Mouse (Mus musculus) spleen, adult 18-20 months (tissue): ENCODE data around the gene Gm12569.

ENCODE experiments used
- DNase-seq, 2 experiments: peaks; one replicate each; pipeline ENCODE4 v3.0.0; 2022; ENCODE audit warnings: mixed read lengths in 2 of 2

Gm12569 gene

GRCm38 (mm10) chr11:51220308-51220707 lies at the start of gene Gm12569:
TSS of gene Gm12569 (plus strand) at chr11:51220473.
- DNase-seq, result no peak

GRCm38 (mm10) chr11:51202726-51203125 lies 17.5 kb upstream of the Gm12569 start:
- DNase-seq, result no peak

GRCm38 (mm10) chr11:51207758-51208157 lies 12.5 kb upstream of the Gm12569 start:
- DNase-seq, result no peak

DNA sequence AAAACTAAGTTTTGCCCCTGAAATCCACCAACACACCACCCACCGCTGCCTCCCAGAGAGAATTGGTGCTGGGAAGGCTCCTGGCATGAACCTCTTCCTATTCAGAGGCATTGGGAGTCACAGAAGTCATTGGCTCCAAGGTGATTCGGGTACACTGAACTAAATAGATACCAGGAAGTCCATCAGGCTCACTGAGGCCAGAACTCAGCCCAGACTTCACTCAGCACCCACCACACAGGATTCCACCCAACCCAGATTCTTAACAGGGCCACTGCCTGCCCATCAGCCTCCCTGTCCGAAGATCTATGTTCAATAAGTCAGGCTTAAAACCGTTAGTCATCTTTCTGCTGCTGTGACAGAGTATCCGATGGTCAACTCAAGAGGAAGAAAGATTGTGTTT lies 8.8 kb upstream of the Gm12569 start:
- no peak for DNase-seq

GRCm38 (mm10) chr11:51214021-51214420 lies 6.3 kb upstream of the Gm12569 start:
- DNase-seq, result no peak

DNA sequence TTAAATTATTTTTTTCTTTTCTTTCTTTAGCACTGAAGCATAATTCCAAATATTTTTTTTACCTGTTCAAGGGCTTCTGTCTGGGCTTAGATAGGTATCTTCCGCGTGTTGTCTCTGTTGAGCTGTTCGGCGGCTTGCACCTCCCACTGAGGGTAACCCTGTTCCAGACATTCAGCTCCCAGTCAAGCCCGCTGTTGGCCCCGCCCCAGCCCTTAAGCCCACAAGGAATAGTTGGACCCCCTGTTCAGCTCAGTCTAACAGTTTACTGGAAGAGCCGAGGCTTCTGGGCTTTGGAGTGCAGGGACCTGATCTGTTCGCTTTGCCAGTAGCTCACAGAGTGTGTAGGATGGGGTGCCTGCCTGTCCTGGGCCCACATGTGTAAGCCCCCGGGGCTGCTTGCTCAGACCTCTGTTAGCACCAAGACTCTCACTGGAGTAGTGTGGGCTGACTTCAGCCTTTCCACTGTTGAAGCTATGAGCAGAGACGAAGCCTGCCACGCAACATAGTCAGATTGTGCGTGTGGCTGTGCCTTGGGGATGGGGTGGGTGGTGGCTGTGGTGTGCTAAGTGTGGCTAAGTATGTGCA lies 785 bp upstream of the Gm12569 start:
- DNase-seq, result no peak

- no peak for DNase-seq
Measured at GRCm38 (mm10) chr11:51227104-51227503, 6.8 kb downstream of the Gm12569 start.

- DNase-seq, result no peak
Measured at GRCm38 (mm10) chr11:51234626-51235025, 14.4 kb downstream of the Gm12569 start.

GRCm38 (mm10) chr11:51242897-51243296 lies 22.6 kb downstream of the Gm12569 start:
- no peak for DNase-seq

- no peak for DNase-seq
Measured at GRCm38 (mm10) chr11:51257006-51257405, 36.7 kb downstream of the Gm12569 start.

GRCm38 (mm10) chr11:51261680-51262219 lies 41.5 kb downstream of the Gm12569 start, which contains the start of gene Clk4:
TSS of gene Clk4 (plus strand) at chr11:51261730.
- no peak for DNase-seq

- peak; percentile 98 to 99 for DNase-seq
Measured at GRCm38 (mm10) chr11:51262342-51263285, 42.3 kb downstream of the Gm12569 start, which contains the start of gene BC049762. TSS of gene BC049762 (minus strand) at chr11:51263046.

- no peak for DNase-seq
Measured at GRCm38 (mm10) chr11:51263286-51263831, 43.1 kb downstream of the Gm12569 start.

- no peak for DNase-seq
Measured at GRCm38 (mm10) chr11:51264352-51264751, 44.1 kb downstream of the Gm12569 start.

DNA sequence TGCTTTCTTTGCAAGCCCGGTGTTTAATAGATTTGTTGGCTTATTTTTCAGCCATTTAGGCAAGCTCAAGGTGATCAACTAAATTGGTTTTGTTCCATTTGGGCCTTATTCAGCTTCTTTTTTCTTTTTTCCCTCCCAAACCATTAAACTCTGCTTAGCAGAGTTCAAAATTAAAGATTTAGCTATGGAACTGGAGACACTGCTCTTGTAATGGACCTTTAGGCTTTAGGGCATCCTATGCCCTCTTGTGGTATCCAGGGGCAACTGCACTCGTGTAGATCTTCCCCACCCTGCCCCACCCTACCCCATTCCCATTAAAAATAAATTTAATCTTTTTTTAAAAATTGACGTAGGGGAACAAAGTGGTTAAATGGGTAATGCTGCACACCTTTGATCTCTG lies 45.1 kb downstream of the Gm12569 start:
- no peak for DNase-seq

DNA sequence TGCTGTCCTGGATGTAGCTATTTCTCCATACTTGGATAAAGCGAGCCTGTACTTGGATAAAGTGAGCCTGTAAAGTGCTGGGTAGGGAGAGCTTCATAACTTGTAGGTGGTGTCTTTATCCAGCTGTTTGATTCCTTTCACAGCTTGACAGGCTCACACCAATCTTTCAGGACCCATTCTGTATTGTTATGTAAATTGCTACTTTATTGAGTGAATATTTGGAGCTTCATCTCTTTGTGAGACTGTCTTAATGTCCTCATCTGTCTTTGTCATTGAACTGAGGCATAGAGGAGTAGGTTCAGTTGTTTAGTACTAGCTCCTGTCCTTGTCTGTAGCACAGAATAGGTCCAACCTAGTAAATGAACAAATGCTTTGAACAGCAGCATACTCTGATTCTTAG lies 54.1 kb downstream of the Gm12569 start:
- no peak for DNase-seq
